Mouse (Mus musculus) testis, postnatal 10 days (tissue): Measurements from ENCODE around the gene Cpn2.

ENCODE experiments used
- DNase-seq: peaks from one replicate; pipeline ENCODE4 v3.0.0; 2021; ENCODE audit warnings: low spot score

Gene Cpn2

GRCm38 (mm10) chr16:30280676-30281297, 13.5 kb upstream of the Cpn2 start:
- no peak for DNase-seq

- DNase-seq = no peak
These were observed 11.1 kb upstream of the Cpn2 start for GRCm38 (mm10) chr16:30278406-30278805.

- DNase-seq = no peak
These were observed 8.4 kb upstream of the Cpn2 start for GRCm38 (mm10) chr16:30275558-30276340.

GRCm38 (mm10) chr16:30273065-30273464, 5.8 kb upstream of the Cpn2 start:
- no peak for DNase-seq

- no peak for DNase-seq
These were observed 4.8 kb upstream of the Cpn2 start for GRCm38 (mm10) chr16:30271941-30272595.

- DNase-seq = no peak
These were observed 4.0 kb upstream of the Cpn2 start for GRCm38 (mm10) chr16:30271223-30271761.

- DNase-seq = no peak
These were observed 738 bp downstream of the Cpn2 start for GRCm38 (mm10) chr16:30266561-30266960.

- no peak for DNase-seq
These were observed 1.7 kb downstream of the Cpn2 start for GRCm38 (mm10) chr16:30265611-30266010.

- no peak for DNase-seq
These were observed 4.1 kb downstream of the Cpn2 start for GRCm38 (mm10) chr16:30263156-30263555.

- DNase-seq = peak; percentile 88
These were observed 4.6 kb downstream of the Cpn2 start for GRCm38 (mm10) chr16:30262664-30263063.

- no peak for DNase-seq
These were observed 5.1 kb downstream of the Cpn2 start for GRCm38 (mm10) chr16:30262157-30262556.

- no peak for DNase-seq
These were observed 6.0 kb downstream of the Cpn2 start for GRCm38 (mm10) chr16:30261341-30261740.

GRCm38 (mm10) chr16:30260012-30260635, 7.2 kb downstream of the Cpn2 start:
- no peak for DNase-seq

- no peak for DNase-seq
These were observed 7.9 kb downstream of the Cpn2 start for GRCm38 (mm10) chr16:30259444-30259843.

GRCm38 (mm10) chr16:30258441-30258840, 8.9 kb downstream of the Cpn2 start:
- DNase-seq = no peak

GRCm38 (mm10) chr16:30257718-30258117, 9.6 kb downstream of the Cpn2 start:
- peak; percentile 58 for DNase-seq

- no peak for DNase-seq
These were observed 12.2 kb downstream of the Cpn2 start for GRCm38 (mm10) chr16:30255061-30255460.

GRCm38 (mm10) chr16:30253900-30254299, 13.4 kb downstream of the Cpn2 start:
- no peak for DNase-seq

GRCm38 (mm10) chr16:30253374-30253773, 13.9 kb downstream of the Cpn2 start:
- DNase-seq = no peak

- peak; percentile 88 for DNase-seq
These were observed 15.3 kb downstream of the Cpn2 start for GRCm38 (mm10) chr16:30252003-30252418.

- DNase-seq = no peak
These were observed 23.1 kb downstream of the Cpn2 start for GRCm38 (mm10) chr16:30244037-30244700.

GRCm38 (mm10) chr16:30241623-30242022, 25.7 kb downstream of the Cpn2 start:
- no peak for DNase-seq
